Mouse (Mus musculus): ENCODE data around the gene Klhdc1.

DNA sequence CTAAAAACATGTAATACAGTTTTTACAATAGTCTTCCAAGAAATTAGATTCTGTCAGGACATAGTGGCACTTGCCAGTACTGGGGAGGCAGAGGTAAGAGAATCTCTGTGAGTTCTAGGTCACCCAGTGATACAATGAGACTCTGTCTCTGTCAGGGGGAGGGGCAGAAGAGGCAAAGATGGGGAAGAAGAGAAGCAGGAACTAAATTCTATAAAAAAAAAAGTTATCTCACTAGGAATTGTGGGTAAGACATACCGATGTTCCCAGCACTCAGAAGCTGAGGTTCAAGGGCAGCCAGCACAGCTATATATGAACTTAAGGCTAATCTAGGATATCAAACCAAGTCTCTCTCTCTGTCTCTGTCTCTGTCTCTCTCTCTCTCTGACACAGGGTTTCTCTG is 91.2 kb downstream of the Klhdc1 start:
- TF ChIP-seq POLR2A (IDR thresholded peaks at IDR 0.05; ENCODE audit: borderline replicate concordance, extremely low read depth, insufficient read depth, insufficient read length, poor library complexity, severe bottlenecking) = no peak
- no peak for TF ChIP-seq CTCF (IDR thresholded peaks at IDR 0.05; ENCODE audit: borderline replicate concordance, extremely low read depth, insufficient read depth, insufficient read length)
